Mouse (Mus musculus) heart, adult 2 months (tissue): ENCODE results near the gene Fam180a. TPM values are rescaled to one million over a fixed set of nuclear protein-coding genes. Genes with fewer than 3 reads are reported as not detected.

Experiments
- DNase-seq, 2 experiments: peaks; one replicate each; pipeline ENCODE4 v3.0.0; 2021
- H3K27ac ChIP-seq: fragments of 200-600 bp; 2 replicates; pipeline ENCODE4 v1.8.1; 2022
- H3K27me3 ChIP-seq: fragments of 200-500 bp; 2 replicates; pipeline ENCODE4 v1.6.1; 2012; ENCODE audit warnings: mild to moderate bottlenecking, low read length, inconsistent platforms, mixed read lengths; ENCODE audit not compliant: control insufficient read depth, insufficient read depth
- H3K36me3 ChIP-seq: fragments of 200-500 bp; 2 replicates; pipeline ENCODE4 v1.6.1; 2012; ENCODE audit warnings: low read length, inconsistent platforms; ENCODE audit not compliant: control insufficient read depth, insufficient read depth
- H3K4me1 ChIP-seq: fragments of 200-500 bp; 2 replicates; pipeline ENCODE4 v1.6.1; 2011; ENCODE audit warnings: low read length; ENCODE audit not compliant: control insufficient read depth, insufficient read depth
- H3K4me3 ChIP-seq: fragments of 200-600 bp; 2 replicates; pipeline ENCODE4 v1.8.1; 2022
- H3K79me2 ChIP-seq: fragments of 200-500 bp; replicated peaks from 2 replicates; pipeline ENCODE4 v1.6.1; 2012; ENCODE audit warnings: mild to moderate bottlenecking, inconsistent platforms, low read length, moderate library complexity, mixed read lengths; ENCODE audit not compliant: control insufficient read depth, insufficient read depth
- H3K9ac ChIP-seq: fragments of 200-500 bp; 2 replicates; pipeline ENCODE4 v1.6.1; 2012; ENCODE audit warnings: low read depth, mild to moderate bottlenecking, control low read depth, inconsistent platforms, low read length, mixed read lengths
- CTCF ChIP-seq: fragments of 200-600 bp; IDR thresholded peaks from 2 replicates; pipeline ENCODE4 v1.8.1; 2022; ENCODE audit warnings: antibody characterized with exemption, mild to moderate bottlenecking, moderate library complexity
- EP300 ChIP-seq: fragments of 200-500 bp; IDR thresholded peaks from 2 replicates; pipeline ENCODE4 v1.6.1; 2011; ENCODE audit warnings: low read depth, low read length, control low read depth; ENCODE audit not compliant: insufficient read depth
- POLR2A ChIP-seq: fragments of 200-500 bp; IDR thresholded peaks from 2 replicates; pipeline ENCODE4 v1.6.1; 2011; ENCODE audit warnings: mild to moderate bottlenecking, low read depth, low read length, control low read depth; ENCODE audit not compliant: insufficient read depth
- WGBS: fragments of 180-500 bp; shearing (Covaris S2); methylation state at CpG from one replicate; pipeline ENCODE4 v1.1.7; 2018; 5-methylcytosine and 5-hydroxymethylcytosine counted together
- intact Hi-C: fragments of 180-260 bp; cut with DNase I; formaldehyde crosslinking; loops from one replicate; pipeline ENCODE4 v1.15.1; 2025
- polyA plus RNA-seq: library from polyadenylated mRNA; depleted of rRNA; stranded (reverse); fragments of >200 nt; gene quantifications from 2 replicates; pipeline ENCODE4 v1.2.3, GENCODE M21; 2012
- total RNA-seq, 2 experiments: library from RNA; stranded (reverse); gene quantifications; 2 replicates each; pipeline ENCODE4 v1.2.3; 2021

The Fam180a gene
- total and polyA plus RNA-seq, 3 experiments = 0.16 to 0.41 (median 0.34) TPM

DNA sequence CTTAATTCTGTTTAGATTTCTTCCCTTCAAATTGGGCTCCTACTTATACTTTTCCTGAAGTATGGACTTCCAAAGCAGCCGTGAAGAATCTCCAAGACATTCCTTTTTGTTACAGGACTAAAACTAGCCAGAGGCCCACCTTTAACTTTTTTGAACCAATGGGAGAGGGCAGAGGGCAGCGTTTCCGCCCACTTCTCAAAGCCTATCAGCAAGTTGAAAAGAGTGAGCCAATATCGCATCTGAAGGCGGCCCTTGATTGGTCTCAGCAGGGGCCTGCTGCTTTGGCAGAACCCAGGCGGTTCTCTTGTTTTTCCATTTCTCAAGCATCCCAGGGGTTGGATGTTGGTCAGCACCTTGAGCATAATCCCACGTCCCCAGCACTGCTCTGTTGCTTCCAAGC is 17.9 kb downstream of the Fam180a start, which contains the start of gene Slc13a4:
Gene Slc13a4, minus strand, starts transcription at position 95 of the 400 bp plus-strand sequence.
- WGBS = 49% methylated on average over 7 of the region's 7 CpGs
- H3K27ac ChIP-seq = no peak within 1 kb of the TSS
- intact Hi-C loops = no loop called here
- H3K36me3 ChIP-seq = no peaks in the 10 kb centered on the region
- H3K4me3 ChIP-seq = no peak within 1 kb of the TSS
- no peaks in the 10 kb centered on the region for H3K4me1 ChIP-seq
- H3K79me2 ChIP-seq = no peaks in the 10 kb centered on the region
- DNase-seq = no peak
- TF ChIP-seq EP300 = no peak
- no peak for TF ChIP-seq CTCF
- no peak for TF ChIP-seq POLR2A
- no peak within 1 kb of the TSS for H3K9ac ChIP-seq
- H3K27me3 ChIP-seq = no peaks in the 10 kb centered on the region

DNA sequence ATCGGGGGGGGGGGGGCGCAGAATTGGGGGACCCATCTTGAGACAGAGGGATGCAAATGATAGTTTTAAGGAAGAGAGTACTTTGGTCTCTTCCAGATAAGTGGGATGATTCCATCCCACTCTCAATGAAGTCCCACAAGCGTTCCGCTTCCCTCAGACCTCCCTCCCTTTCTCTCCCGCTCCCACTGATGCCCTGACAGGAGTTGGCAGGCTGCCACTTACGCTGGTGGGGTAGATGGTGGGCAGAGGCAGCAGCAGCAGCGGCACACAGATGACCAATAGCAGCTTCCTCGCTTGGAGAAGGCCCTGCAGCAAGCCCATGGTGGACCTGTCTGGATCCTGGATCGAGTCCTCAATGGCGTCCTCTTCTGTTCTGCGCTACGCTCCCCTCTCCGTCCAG is 18.8 kb downstream of the Fam180a start:
- no peak for DNase-seq
- Histone ChIP-seq H3K27ac (no peak overlapping the region), H3K79me2 (no peaks in the 10 kb centered on the region), H3K27me3 (no peaks in the 10 kb centered on the region), H3K4me3 (no peak overlapping the region), H3K4me1 (no peaks in the 10 kb centered on the region), H3K9ac (no peak overlapping the region), H3K36me3 (no peaks in the 10 kb centered on the region)
- 70% methylated on average over 13 of the region's 13 CpGs for WGBS
- intact Hi-C loops = no loop called here
- TF ChIP-seq EP300 (no peak), CTCF (no peak), POLR2A (no peak)

- Histone ChIP-seq H3K9ac (no peak overlapping the region), H3K27ac (no peak overlapping the region), H3K4me3 (no peak overlapping the region), H3K36me3 (no peaks in the 10 kb centered on the region), H3K4me1 (no peaks in the 10 kb centered on the region), H3K79me2 (no peaks in the 10 kb centered on the region), H3K27me3 (no peaks in the 10 kb centered on the region)
- no peak for DNase-seq
- intact Hi-C loops = no loop called here
- WGBS = 45% methylated on average over 11 of the region's 11 CpGs
- TF ChIP-seq POLR2A (no peak), EP300 (no peak), CTCF (no peak)
Observed at GRCm38 (mm10) chr6:35303355-35303900, 22.5 kb downstream of the Fam180a start.

DNA sequence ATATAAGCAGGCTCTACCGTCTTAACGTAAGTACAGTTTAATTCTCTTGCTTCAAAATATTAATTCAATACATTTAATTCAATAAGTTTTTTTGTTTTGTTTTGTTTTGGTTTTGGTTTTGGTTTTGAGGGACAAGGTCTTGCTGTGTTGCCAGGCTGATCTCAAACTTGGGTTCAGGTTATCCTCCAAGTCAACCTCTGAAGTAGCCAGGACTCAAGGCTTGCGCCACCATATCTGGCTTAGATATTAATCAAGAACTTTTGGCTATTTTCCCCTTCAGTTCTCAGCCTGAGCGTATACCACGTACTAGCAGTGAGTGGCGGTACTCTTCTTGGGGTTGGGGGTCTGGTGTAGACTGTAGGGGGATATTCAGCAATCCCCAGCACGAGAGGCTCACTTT is 23.4 kb downstream of the Fam180a start:
- H3K27me3 ChIP-seq = no peaks in the 10 kb centered on the region
- no peak overlapping the region for H3K9ac ChIP-seq
- H3K27ac ChIP-seq = no peak overlapping the region
- DNase-seq = no peak
- no peak for TF ChIP-seq EP300
- no peak for TF ChIP-seq CTCF
- TF ChIP-seq POLR2A = no peak
- H3K4me1 ChIP-seq = peaks cover 2% of the 10 kb centered on the region
- H3K36me3 ChIP-seq = no peaks in the 10 kb centered on the region
- no peaks in the 10 kb centered on the region for H3K79me2 ChIP-seq
- WGBS = 96% methylated on average over 7 of the region's 7 CpGs
- intact Hi-C loops = no loop called here
- H3K4me3 ChIP-seq = no peak overlapping the region

- H3K79me2 ChIP-seq = no peaks in the 10 kb centered on the region
- TF ChIP-seq EP300 = no peak
- no peak for TF ChIP-seq POLR2A
- no peak for TF ChIP-seq CTCF
- H3K4me3 ChIP-seq = no peak overlapping the region
- H3K27me3 ChIP-seq = no peaks in the 10 kb centered on the region
- H3K36me3 ChIP-seq = no peaks in the 10 kb centered on the region
- H3K9ac ChIP-seq = 0 out of 2 replicates have a peak overlapping the region, but pooled peaks have one; percentile 1
- intact Hi-C loops = loop anchor here (10.0 kb wide), 1 partner anchor 66 kb away; no protein-coding TSS in a partner anchor
- DNase-seq = no peak
- peaks cover 8% of the 10 kb centered on the region for H3K4me1 ChIP-seq
- 29% methylated on average over 6 of the region's 6 CpGs for WGBS
- peak overlapping the region; percentile 72 for H3K27ac ChIP-seq
Observed at GRCm38 (mm10) chr6:35298323-35298722, 27.6 kb downstream of the Fam180a start.

GRCm38 (mm10) chr6:35297516-35298227 is 28.3 kb downstream of the Fam180a start:
- no peaks in the 10 kb centered on the region for H3K79me2 ChIP-seq
- intact Hi-C loops = loop anchor here (2.0 to 10.0 kb wide), 2 partner anchors 45 to 67 kb away; no protein-coding TSS in a partner anchor
- no peak for TF ChIP-seq CTCF
- H3K27me3 ChIP-seq = no peaks in the 10 kb centered on the region
- DNase-seq = no peak
- H3K4me3 ChIP-seq = no peak overlapping the region
- H3K4me1 ChIP-seq = peaks cover 8% of the 10 kb centered on the region
- no peak overlapping the region for H3K9ac ChIP-seq
- no peaks in the 10 kb centered on the region for H3K36me3 ChIP-seq
- 86% methylated on average over 7 of the region's 7 CpGs for WGBS
- H3K27ac ChIP-seq = peak overlapping the region; percentile 72
